Mouse (Mus musculus): ENCODE data around the gene Gpr3. TPM values are rescaled to one million over a fixed set of nuclear protein-coding genes. Genes with fewer than 3 reads are reported as not detected.

The Gpr3 gene
- total RNA-seq, 2 experiments from 2014 or later = 0.36 to 0.99 TPM

- DNase-seq = no peak
Observed at GRCm38 (mm10) chr4:133169237-133170055, 42.9 kb downstream of the Gpr3 start.

- DNase-seq = no peak
Observed at GRCm38 (mm10) chr4:133166773-133167172, 45.6 kb downstream of the Gpr3 start.

GRCm38 (mm10) chr4:133162196-133162595 is 50.1 kb downstream of the Gpr3 start:
- DNase-seq = no peak

GRCm38 (mm10) chr4:133160821-133161220 is 51.5 kb downstream of the Gpr3 start:
- no peak for DNase-seq

- DNase-seq = no peak
Observed at GRCm38 (mm10) chr4:133160211-133160610, 52.1 kb downstream of the Gpr3 start.

- DNase-seq = no peak
Observed at GRCm38 (mm10) chr4:133159646-133160045, 52.7 kb downstream of the Gpr3 start.

Small RNA genes within 50 kb of the gene (microRNA-seq; reads per million reads assigned to microRNA genes)
- gene Mir7017 = 1.8 reads per million

Other genes starting within 250 kb of the Gpr3 start
- 1 to 10 TPM; 1.3 to 1.6 TPM for gene Fgr, start 238.4 kb downstream of the Gpr3 start, total RNA-seq (2021)
- gene Ahdc1, start 201.3 kb downstream of the Gpr3 start, total RNA-seq (2021) = 10 to 100 TPM; 50.8 to 74.3 TPM
- gene Wasf2, start 82.0 kb downstream of the Gpr3 start, total RNA-seq (2021) = 100 to 1,000 TPM; 122 to 123 TPM
- gene Cd164l2, start 405 bp downstream of the Gpr3 start, total RNA-seq (2021) = 1 to 10 TPM; 2.2 to 2.4 TPM
- gene Map3k6, start 28.3 kb upstream of the Gpr3 start, total RNA-seq (2021) = 10 to 100 TPM; 17.2 to 36.7 TPM
- 1 to 10 TPM; 5.2 to 6.3 TPM for gene Sytl1, start 50.6 kb upstream of the Gpr3 start, total RNA-seq (2021)
- gene Tmem222, start 65.3 kb upstream of the Gpr3 start, total RNA-seq (2021) = 10 to 100 TPM; 49.5 to 54.8 TPM
- gene Wdtc1, start 140.9 kb upstream of the Gpr3 start, total RNA-seq (2021) = 10 to 100 TPM; 46.3 to 50.1 TPM
- 10 to 100 TPM; 31.9 to 42.5 TPM for gene Slc9a1, start 157.2 kb upstream of the Gpr3 start, total RNA-seq (2021)

Measured in adrenal gland, postnatal 10 days (tissue).